Mouse (Mus musculus): ENCODE measurements around the gene Zfp292. TPM values are rescaled to one million over a fixed set of nuclear protein-coding genes. Genes with fewer than 3 reads are reported as not detected.
A peak's percentile ranks its signal among the peaks of the same experiment; 100 is the strongest.
"Not testable (repeated sequence)": the region's sequence is repeated elsewhere in the genome, so short reads cannot be mapped to it uniquely, and the experiment has no call there.

The Zfp292 gene
- polyA plus RNA-seq, 1 experiment from 2014 or later: 8.0 TPM

- 67% methylated on average over 7 of the region's 7 CpGs for WGBS
- H3K4me2 ChIP-seq (replicated peaks; ENCODE audit: low read depth): no peak overlapping the region
- no peak for TF ChIP-seq CTCF (IDR thresholded peaks at IDR 0.05; ENCODE audit: low read depth)
- H3K9me3 ChIP-seq (ENCODE audit: control insufficient read depth): no peaks in the 10 kb centered on the region
- H3K4me1 ChIP-seq (replicated peaks; ENCODE audit: control insufficient read depth, insufficient read depth, low read length): no peaks in the 10 kb centered on the region
- no peaks in the 10 kb centered on the region for H3K36me3 ChIP-seq (ENCODE audit: control insufficient read depth, insufficient read depth)
- H3K4me3 ChIP-seq (ENCODE audit: low read depth, low read length): no peak overlapping the region
- H3K27ac ChIP-seq (ENCODE audit: low read depth, low read length): no peak overlapping the region
- no peaks in the 10 kb centered on the region for H3K27me3 ChIP-seq (replicated peaks; ENCODE audit: control insufficient read depth, insufficient read depth, low read length)
- no peak for ATAC-seq
- no peak overlapping the region for H3K9ac ChIP-seq (ENCODE audit: low read depth, low read length)
These were observed 25.4 kb upstream of the Zfp292 start for GRCm38 (mm10) chr4:34908127-34908526.

- no peaks in the 10 kb centered on the region for H3K27me3 ChIP-seq (replicated peaks; ENCODE audit: control insufficient read depth, insufficient read depth, low read length)
- H3K9me3 ChIP-seq (ENCODE audit: control insufficient read depth): no peaks in the 10 kb centered on the region
- H3K4me2 ChIP-seq (replicated peaks; ENCODE audit: low read depth): no peak overlapping the region
- H3K27ac ChIP-seq (ENCODE audit: low read depth, low read length): no peak overlapping the region
- H3K9ac ChIP-seq (ENCODE audit: low read depth, low read length): no peak overlapping the region
- 62% methylated on average over 14 of the region's 14 CpGs for WGBS
- TF ChIP-seq CTCF (IDR thresholded peaks at IDR 0.05; ENCODE audit: low read depth): no peak
- H3K4me3 ChIP-seq (ENCODE audit: low read depth, low read length): no peak overlapping the region
- no peaks in the 10 kb centered on the region for H3K36me3 ChIP-seq (ENCODE audit: control insufficient read depth, insufficient read depth)
- H3K4me1 ChIP-seq (replicated peaks; ENCODE audit: control insufficient read depth, insufficient read depth, low read length): no peaks in the 10 kb centered on the region
- no peak for ATAC-seq
These were observed 24.3 kb upstream of the Zfp292 start for GRCm38 (mm10) chr4:34907026-34907425.

- no peaks in the 10 kb centered on the region for H3K27me3 ChIP-seq (replicated peaks; ENCODE audit: control insufficient read depth, insufficient read depth, low read length)
- ATAC-seq: no peak
These were observed 23.4 kb upstream of the Zfp292 start for GRCm38 (mm10) chr4:34906151-34906550.

GRCm38 (mm10) chr4:34905396-34905795 lies 22.6 kb upstream of the Zfp292 start:
- H3K27ac ChIP-seq (ENCODE audit: low read depth, low read length): no peak overlapping the region
- H3K4me3 ChIP-seq (ENCODE audit: low read depth, low read length): no peak overlapping the region
- no peaks in the 10 kb centered on the region for H3K36me3 ChIP-seq (ENCODE audit: control insufficient read depth, insufficient read depth)
- no peak overlapping the region for H3K9ac ChIP-seq (ENCODE audit: low read depth, low read length)
- no peaks in the 10 kb centered on the region for H3K4me1 ChIP-seq (replicated peaks; ENCODE audit: control insufficient read depth, insufficient read depth, low read length)
- TF ChIP-seq CTCF (IDR thresholded peaks at IDR 0.05; ENCODE audit: low read depth): peak; percentile 66
- no peaks in the 10 kb centered on the region for H3K27me3 ChIP-seq (replicated peaks; ENCODE audit: control insufficient read depth, insufficient read depth, low read length)
- ATAC-seq: no peak
- H3K9me3 ChIP-seq (ENCODE audit: control insufficient read depth): no peaks in the 10 kb centered on the region
- 75% methylated on average over 5 of the region's 5 CpGs for WGBS
- H3K4me2 ChIP-seq (replicated peaks; ENCODE audit: low read depth): no peak overlapping the region

More at GRCm38 (mm10) chr4:34906151-34906550, 23.4 kb upstream of the Zfp292 start:
- Histone ChIP-seq H3K4me3 (ENCODE audit: low read depth, low read length) (no peak overlapping the region), H3K9ac (ENCODE audit: low read depth, low read length) (no peak overlapping the region), H3K36me3 (ENCODE audit: control insufficient read depth, insufficient read depth) (no peaks in the 10 kb centered on the region), H3K4me2 (replicated peaks; ENCODE audit: low read depth) (no peak overlapping the region), H3K27ac (ENCODE audit: low read depth, low read length) (no peak overlapping the region), H3K4me1 (replicated peaks; ENCODE audit: control insufficient read depth, insufficient read depth, low read length) (no peaks in the 10 kb centered on the region), H3K9me3 (ENCODE audit: control insufficient read depth) (no peaks in the 10 kb centered on the region)
- no peak for TF ChIP-seq CTCF (IDR thresholded peaks at IDR 0.05; ENCODE audit: low read depth)
- WGBS: 83% methylated on average over 4 of the region's 4 CpGs

GRCm38 (mm10) chr4:34901582-34901981 lies 18.8 kb upstream of the Zfp292 start:
- H3K27me3 ChIP-seq (replicated peaks; ENCODE audit: control insufficient read depth, insufficient read depth, low read length); H3K4me1 ChIP-seq (replicated peaks; ENCODE audit: control insufficient read depth, insufficient read depth, low read length); ATAC-seq; H3K9ac ChIP-seq (ENCODE audit: low read depth, low read length); H3K4me3 ChIP-seq (ENCODE audit: low read depth, low read length); H3K36me3 ChIP-seq (ENCODE audit: control insufficient read depth, insufficient read depth); H3K9me3 ChIP-seq (ENCODE audit: control insufficient read depth); H3K4me2 ChIP-seq (replicated peaks; ENCODE audit: low read depth); H3K27ac ChIP-seq (ENCODE audit: low read depth, low read length): not testable (repeated sequence)
- 35% methylated on average over 3 of the region's 3 CpGs for WGBS

- no peak overlapping the region for H3K9ac ChIP-seq (ENCODE audit: low read depth, low read length)
- H3K27me3 ChIP-seq (replicated peaks; ENCODE audit: control insufficient read depth, insufficient read depth, low read length): no peaks in the 10 kb centered on the region
- ATAC-seq: no peak
- no peaks in the 10 kb centered on the region for H3K36me3 ChIP-seq (ENCODE audit: control insufficient read depth, insufficient read depth)
- WGBS: 65% methylated on average over 4 of the region's 4 CpGs
- H3K9me3 ChIP-seq (ENCODE audit: control insufficient read depth): no peaks in the 10 kb centered on the region
- no peak for TF ChIP-seq CTCF (IDR thresholded peaks at IDR 0.05; ENCODE audit: low read depth)
- H3K4me2 ChIP-seq (replicated peaks; ENCODE audit: low read depth): no peak overlapping the region
- H3K27ac ChIP-seq (ENCODE audit: low read depth, low read length): no peak overlapping the region
- no peaks in the 10 kb centered on the region for H3K4me1 ChIP-seq (replicated peaks; ENCODE audit: control insufficient read depth, insufficient read depth, low read length)
- H3K4me3 ChIP-seq (ENCODE audit: low read depth, low read length): no peak overlapping the region
These were observed 18.4 kb upstream of the Zfp292 start for GRCm38 (mm10) chr4:34901166-34901565.

- TF ChIP-seq CTCF (IDR thresholded peaks at IDR 0.05; ENCODE audit: low read depth): no peak
- H3K36me3 ChIP-seq (ENCODE audit: control insufficient read depth, insufficient read depth): no peaks in the 10 kb centered on the region
- no peak overlapping the region for H3K27ac ChIP-seq (ENCODE audit: low read depth, low read length)
- H3K27me3 ChIP-seq (replicated peaks; ENCODE audit: control insufficient read depth, insufficient read depth, low read length): no peaks in the 10 kb centered on the region
- no peak overlapping the region for H3K9ac ChIP-seq (ENCODE audit: low read depth, low read length)
- ATAC-seq: no peak
- no peak overlapping the region for H3K4me2 ChIP-seq (replicated peaks; ENCODE audit: low read depth)
- no peak overlapping the region for H3K4me3 ChIP-seq (ENCODE audit: low read depth, low read length)
- no peaks in the 10 kb centered on the region for H3K4me1 ChIP-seq (replicated peaks; ENCODE audit: control insufficient read depth, insufficient read depth, low read length)
- 46% methylated on average over 9 of the region's 9 CpGs for WGBS
- H3K9me3 ChIP-seq (ENCODE audit: control insufficient read depth): no peaks in the 10 kb centered on the region
These were observed 17.4 kb upstream of the Zfp292 start for GRCm38 (mm10) chr4:34900155-34900554.
